Mouse (Mus musculus) adrenal gland, adult 18-20 months (tissue): Measurements from ENCODE around the gene Samm50. TPM values are rescaled to one million over a fixed set of nuclear protein-coding genes. Genes with fewer than 3 reads are reported as not detected.

Experiments used
- DNase-seq, 2 experiments: peaks; one replicate each; pipeline ENCODE4 v3.0.0; 2021 to 2022; ENCODE audit warnings: low spot score in 2 of 2
- total RNA-seq, 2 experiments: library from RNA; stranded (reverse); gene quantifications; 1 replicate in 1 of 2; 2 replicates in 1 of 2; pipeline ENCODE4 v1.2.3; 2021

The Samm50 gene
- total RNA-seq, 2 experiments from 2014 or later: 148 to 189 TPM

GRCm38 (mm10) chr15:84234794-84235581 is 42.9 kb downstream of the Samm50 start:
- no peak for DNase-seq

GRCm38 (mm10) chr15:84235646-84236045 is 43.6 kb downstream of the Samm50 start:
- DNase-seq: no peak

GRCm38 (mm10) chr15:84238552-84238951 is 46.5 kb downstream of the Samm50 start:
- no peak for DNase-seq

GRCm38 (mm10) chr15:84238991-84239401 is 47.0 kb downstream of the Samm50 start:
- DNase-seq: no peak

- no peak for DNase-seq
Measured at GRCm38 (mm10) chr15:84241520-84241919, 49.5 kb downstream of the Samm50 start.

DNA sequence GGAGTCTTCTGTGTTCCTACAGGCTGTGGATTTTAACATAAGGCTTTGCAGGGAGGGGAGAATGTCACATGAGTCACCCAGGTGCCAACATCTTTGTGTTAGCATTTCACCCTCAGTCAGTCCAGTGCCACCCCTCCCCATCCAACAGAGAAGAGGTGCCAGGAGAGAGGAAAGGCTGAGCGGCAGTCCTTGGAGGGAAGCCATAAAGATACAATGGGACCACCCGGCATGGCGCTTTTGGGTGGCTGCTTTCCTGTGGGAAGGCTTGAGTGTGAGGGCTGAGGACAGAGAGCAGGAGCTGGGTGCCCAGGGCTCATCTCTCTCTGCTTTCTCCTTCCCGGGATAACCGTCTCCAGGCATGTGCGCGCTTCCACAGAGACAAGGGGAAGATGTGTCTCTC is 53.1 kb downstream of the Samm50 start:
- DNase-seq: no peak

DNA sequence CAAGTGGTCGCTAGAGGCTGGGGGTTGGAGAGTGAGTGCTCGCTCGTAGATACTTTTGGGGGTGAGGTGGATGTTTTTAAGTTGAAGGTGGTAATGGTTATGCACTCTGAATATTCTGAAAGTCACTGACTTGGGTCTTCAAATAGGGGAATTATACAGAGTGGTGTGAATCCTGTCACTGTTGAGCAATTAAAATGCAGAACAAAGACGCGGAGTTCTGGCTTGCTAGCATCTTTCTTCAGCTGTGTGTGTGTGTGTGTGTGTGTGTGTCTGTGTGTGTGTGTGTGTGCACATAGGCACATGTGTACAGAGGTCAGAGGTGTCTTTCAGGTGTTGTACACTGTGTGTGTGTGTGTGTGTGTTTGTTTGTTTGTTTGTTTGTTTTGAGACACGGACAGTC is 54.2 kb downstream of the Samm50 start:
- no peak for DNase-seq

DNA sequence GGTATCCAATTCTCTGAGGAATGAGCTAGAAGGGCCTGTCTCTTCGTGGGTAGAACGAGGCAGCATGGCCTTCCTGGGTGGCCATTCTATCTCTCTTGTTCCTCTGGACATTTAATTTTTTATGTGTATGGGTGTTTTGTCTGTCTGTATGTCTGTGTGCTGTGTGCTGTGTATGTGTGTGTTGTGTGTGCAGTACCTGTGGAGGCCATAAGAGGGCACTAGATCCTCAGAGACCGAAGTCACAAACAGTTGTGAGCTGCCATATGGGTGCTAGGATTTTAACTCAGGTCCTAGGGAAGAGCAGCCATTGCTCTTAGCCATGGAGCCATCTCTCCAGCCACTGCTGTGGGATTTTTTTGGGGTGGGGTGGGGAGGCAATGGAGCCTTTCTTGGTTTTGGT is 55.3 kb downstream of the Samm50 start:
- no peak for DNase-seq

- peak in 1 of 2 experiments; percentile 56 for DNase-seq
Measured at GRCm38 (mm10) chr15:84251227-84251626, 59.2 kb downstream of the Samm50 start.

DNA sequence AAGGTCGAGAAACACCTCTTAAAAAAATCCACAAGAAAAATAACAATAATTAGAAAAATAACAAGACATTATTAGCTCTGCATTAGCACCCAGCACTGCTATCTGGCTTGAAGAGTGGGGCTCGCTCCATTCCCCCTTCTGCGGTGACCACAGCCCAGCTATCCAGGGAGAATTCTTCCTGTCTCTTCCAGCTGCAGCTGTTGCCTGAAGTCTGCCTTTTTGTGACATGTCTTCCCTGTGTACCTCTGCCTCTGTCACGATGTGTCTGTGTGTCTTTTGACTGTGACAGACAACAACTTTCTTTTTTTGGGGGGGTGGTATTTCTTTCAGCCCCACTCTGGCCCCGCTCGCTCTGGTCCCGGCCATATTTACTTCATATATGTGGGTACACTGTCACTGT is 60.6 kb downstream of the Samm50 start:
- no peak for DNase-seq

- no peak for DNase-seq
Measured at GRCm38 (mm10) chr15:84253757-84254156, 61.7 kb downstream of the Samm50 start.

- DNase-seq: no peak
Measured at GRCm38 (mm10) chr15:84254387-84254786, 62.3 kb downstream of the Samm50 start.

- DNase-seq: no peak
Measured at GRCm38 (mm10) chr15:84256254-84256850, 64.3 kb downstream of the Samm50 start.

- DNase-seq: no peak
Measured at GRCm38 (mm10) chr15:84256864-84257263, 64.8 kb downstream of the Samm50 start.

DNA sequence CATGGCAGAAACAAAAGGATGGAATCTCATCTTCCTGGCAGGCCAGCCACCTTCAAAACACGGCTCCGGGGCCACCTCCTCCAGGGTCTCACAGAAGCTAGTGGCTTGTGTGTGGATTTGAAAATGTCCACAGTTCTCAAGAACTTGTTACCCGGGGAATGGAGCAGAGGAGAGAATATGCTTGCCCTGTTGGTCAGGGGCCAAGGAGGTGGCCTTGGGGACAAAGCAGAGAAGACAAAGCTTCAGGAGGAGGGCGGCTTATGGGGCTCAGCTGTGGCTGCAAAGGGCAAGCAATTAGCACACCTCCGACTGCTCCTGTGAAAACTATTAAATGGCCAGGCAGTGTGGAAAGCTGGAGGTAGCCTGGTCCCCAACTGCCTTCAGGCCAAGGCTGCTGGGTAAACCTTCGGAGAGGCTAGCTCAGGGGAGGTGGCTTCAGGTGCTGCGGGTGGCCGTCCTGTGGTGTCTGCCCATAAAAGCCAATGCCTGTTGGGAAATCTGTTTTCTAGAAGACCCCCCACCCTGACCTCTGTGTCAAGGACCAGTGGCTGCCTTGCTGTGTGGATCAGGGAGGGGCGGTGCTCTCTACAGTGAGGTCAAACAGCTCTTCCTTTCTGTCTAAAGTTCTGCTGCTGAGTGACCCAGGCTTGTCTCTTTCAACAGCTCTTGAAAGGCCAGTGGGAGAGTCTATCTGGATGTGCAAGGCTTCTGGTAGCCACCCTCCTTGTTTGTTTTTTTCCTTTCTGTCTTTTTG is 66.7 kb downstream of the Samm50 start:
- no peak for DNase-seq

- peak; percentile 62 to 65 for DNase-seq
Measured at GRCm38 (mm10) chr15:84260123-84260822, 68.2 kb downstream of the Samm50 start.

DNA sequence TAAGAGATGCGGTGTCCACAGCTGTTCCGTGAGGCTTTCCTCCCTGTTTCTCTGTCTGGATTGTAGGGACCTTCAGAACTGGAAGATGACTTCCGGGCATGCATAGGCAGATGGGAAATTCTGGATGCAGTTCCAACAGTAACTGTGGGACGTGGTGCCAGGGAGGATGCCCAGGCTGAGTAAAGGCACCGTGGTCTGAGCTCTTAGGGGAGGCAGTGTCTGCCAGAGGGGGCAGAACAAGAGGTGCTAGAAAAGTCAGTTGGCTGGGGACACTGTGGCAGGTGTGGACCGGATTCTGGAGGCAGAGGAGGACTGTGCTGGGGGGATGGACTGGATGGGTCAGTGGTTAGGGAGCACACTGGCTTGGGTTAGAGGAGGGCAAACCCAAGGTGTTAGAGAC is 70.6 kb downstream of the Samm50 start:
- no peak for DNase-seq

GRCm38 (mm10) chr15:84263573-84263972 is 71.5 kb downstream of the Samm50 start:
- DNase-seq: no peak

DNA sequence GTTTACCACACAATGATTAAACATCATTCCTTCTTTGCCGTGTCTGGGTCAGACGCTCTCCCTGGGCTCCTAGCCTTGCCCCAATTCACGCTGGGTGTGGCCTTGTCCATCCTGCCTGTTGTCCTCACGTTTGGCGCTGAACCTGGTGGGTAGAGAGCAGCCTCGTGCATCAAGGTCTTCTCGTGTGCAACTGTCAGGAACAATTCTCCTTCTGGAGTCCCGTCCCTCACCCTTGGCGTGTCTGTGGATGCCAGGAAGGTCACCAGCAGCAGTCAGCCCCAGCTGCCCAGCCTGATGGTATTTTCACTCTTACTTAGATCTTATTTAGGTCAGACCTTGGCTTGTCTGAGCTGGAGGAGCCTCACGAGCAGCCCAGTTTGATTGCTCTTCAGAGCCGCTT is 73.1 kb downstream of the Samm50 start:
- DNase-seq: peak in 1 of 2 experiments; percentile 36

- no peak for DNase-seq
Measured at GRCm38 (mm10) chr15:84266290-84266689, 74.2 kb downstream of the Samm50 start.
